Mouse (Mus musculus): Measurements from ENCODE around the gene Elfn2.

- TF ChIP-seq POLR2A (IDR thresholded peaks at IDR 0.05; ENCODE audit: insufficient read length, low read depth) (no peak), POLR2AphosphoS2 (IDR thresholded peaks at IDR 0.05; ENCODE audit: insufficient read length, low read depth) (no peak), REST (IDR thresholded peaks at IDR 0.05; ENCODE audit: insufficient read depth, insufficient read length) (no peak), TCF3 (IDR thresholded peaks at IDR 0.05; ENCODE audit: insufficient read length, low read depth) (no peak), CEBPB (IDR thresholded peaks at IDR 0.05; ENCODE audit: insufficient read depth, poor library complexity, severe bottlenecking) (no peak)
Observed at GRCm38 (mm10) chr15:78720094-78720493, 1.5 kb upstream of the Elfn2 start.
